Mouse (Mus musculus) adrenal gland, postnatal 0 days (tissue): ENCODE data around the gene Dock9. TPM values are rescaled to one million over a fixed set of nuclear protein-coding genes. Genes with fewer than 3 reads are reported as not detected.

Experiments used
- polyA plus RNA-seq: library from polyadenylated mRNA; unstranded; fragments of >200 nt; fragmentation: Nextera tagmentation; extraction: Ambion mirVana; gene quantifications from 2 replicates; pipeline ENCODE4 v1.2.1, GENCODE M21; 2015

The Dock9 gene
- 5.6 and 8.6 TPM in 2 replicates for polyA plus RNA-seq

DNA sequence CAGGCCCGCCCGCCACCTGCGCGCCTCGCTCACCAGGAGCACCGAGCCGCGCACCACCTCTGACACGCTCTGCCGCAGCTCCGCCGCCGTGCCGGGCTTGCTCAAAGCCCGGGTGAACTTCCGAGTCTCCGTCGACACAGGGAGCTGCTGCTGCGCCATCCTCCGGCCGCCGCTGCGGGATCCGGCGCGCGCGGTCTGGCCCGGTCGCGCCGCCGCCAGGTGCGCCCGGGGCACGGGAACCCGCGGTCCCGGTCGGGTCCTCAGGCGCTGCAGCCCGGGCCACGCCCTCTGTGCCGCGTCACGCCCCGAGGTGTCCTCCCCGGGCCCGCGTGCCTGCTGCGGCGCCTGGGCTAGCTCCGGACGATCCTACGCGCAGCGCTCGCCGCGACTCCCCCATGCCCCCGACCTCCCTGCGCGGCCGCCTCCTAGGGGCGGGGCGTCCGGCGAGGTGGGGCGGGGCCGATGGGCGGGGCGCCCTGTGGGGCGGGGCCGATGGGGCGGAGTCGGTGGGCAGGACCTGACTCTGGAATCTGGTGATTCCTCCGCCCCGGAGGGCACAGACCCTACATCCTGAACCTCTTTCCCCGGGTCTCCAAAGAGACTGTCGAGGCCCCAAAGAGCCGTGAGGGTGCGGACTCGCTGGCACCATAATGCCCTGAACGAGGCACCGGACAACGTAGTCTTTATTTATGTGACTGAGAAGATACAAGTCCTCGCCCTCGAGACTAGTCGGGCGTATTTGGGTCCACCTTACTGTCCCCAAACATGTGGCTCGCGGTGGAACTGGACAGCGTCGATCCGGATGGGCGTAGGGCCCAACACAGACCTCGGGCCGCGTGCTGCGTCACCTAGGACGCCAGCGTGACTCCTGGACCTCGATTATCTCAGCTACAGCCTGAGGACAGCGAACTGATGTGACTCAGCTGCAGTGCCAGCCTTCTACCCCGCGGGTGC lies at the start of gene Dock9:
TSS of gene Dock9 (minus strand) at position 381 of the 954 bp plus-strand sequence.

DNA sequence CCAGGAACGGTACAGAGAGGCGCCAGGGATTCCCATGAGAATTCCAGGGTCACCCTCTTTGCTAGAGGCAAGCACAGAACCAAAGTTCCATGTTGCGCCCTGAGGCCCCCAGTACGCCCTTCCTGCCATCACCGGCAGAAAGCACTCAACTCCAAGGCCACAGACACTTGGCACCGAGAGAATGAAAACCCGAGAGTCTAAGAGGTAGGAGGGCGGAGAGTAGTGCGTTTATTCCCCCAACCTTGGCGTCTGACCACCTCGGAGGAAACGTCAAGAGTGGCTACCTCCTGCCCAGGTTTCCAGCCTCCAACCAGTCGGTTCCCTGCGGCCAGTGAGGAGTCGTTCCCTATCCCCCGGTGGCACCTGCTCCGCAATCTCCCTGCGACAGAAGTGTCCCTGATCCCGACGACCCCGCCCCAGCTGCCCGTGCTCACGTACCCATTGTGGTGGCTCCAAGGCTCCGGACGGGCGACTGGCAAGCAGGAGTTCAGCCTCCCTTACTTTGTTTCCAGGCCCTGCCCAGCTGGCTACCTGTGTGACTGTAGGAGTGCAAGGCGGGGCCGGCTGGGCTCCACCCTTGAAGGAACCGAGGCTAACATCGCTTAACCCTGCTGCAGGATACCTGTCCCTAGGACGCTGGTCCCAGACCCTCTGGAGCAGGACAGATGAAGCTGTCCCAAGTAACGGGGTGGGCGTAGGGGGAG lies 292.7 kb downstream of the Dock9 start, which contains the start of gene Slc15a1:
TSS of gene Slc15a1 (minus strand) at position 472 of the 704 bp plus-strand sequence.

Other genes starting within 250 kb of the Dock9 start
- 28.0 and 39.9 TPM in 2 replicates for gene Ubac2, start 80.8 kb upstream of the Dock9 start, polyA plus RNA-seq
- gene Gpr18, start 117.9 kb upstream of the Dock9 start, polyA plus RNA-seq: 0.23 TPM in 1 of 2 replicates, not detected in the other
- 0.85 and 1.1 TPM in 2 replicates for gene Gpr183, start 167.4 kb upstream of the Dock9 start, polyA plus RNA-seq
- gene Timm8a2, start 236.8 kb upstream of the Dock9 start, polyA plus RNA-seq: not detected in 2 replicates